Mouse (Mus musculus): ENCODE measurements around the gene Ankrd44. TPM values are rescaled to one million over a fixed set of nuclear protein-coding genes. Genes with fewer than 3 reads are reported as not detected.
A peak's percentile ranks its signal among the peaks of the same experiment; 100 is the strongest.

The Ankrd44 gene
- total RNA-seq, 1 experiment, result 10.2 TPM

DNA sequence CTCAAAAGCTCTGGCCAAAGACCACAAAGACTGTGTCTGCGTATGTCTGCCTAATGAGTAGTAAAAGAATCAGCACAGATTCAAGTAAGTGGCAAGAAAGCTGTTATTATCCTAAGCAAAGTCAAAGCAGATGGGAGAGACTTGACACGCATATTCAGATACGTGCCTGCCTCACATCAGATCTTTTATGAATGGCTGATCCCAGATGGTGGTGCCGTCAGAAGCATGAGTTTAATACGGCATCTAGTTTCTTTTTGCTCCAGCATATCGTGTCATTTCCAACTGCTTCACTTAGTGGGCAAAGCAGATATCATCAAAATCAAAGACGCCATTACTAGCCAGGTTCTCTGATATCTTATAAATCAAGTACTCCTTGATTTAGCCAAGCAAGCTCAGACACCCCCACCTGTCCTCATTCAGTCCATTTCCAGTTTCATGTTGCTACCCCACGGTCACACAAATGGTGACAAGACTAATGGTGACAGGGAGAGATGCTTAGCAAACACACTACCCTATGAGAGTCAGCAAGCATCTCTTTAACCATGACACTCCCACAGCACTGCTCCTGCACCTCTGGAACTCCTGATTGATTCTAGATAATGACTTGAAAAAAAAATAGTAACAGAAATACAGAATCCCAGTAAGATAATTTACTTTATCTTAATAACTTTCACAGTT is 218.2 kb downstream of the Ankrd44 start:
- no peaks in the 10 kb centered on the region for H3K9me3 ChIP-seq (ENCODE audit: control insufficient read depth, insufficient read depth, low read depth, low read length)
- in situ Hi-C loops (cut with MboI; ENCODE audit: low sequenced_read_pairs in 2 of 2, unreplicated experiment in 2 of 2), result no loop called here
- no peak for DNase-seq (ENCODE audit: low read depth, low spot score)
- no peaks in the 10 kb centered on the region for H3K36me3 ChIP-seq (ENCODE audit: control insufficient read depth, insufficient read depth, low read length, poor library complexity, severe bottlenecking)
- no peak overlapping the region for H3K9ac ChIP-seq (ENCODE audit: insufficient read depth, low read depth, low read length, poor library complexity, severe bottlenecking)
- no peaks in the 10 kb centered on the region for H3K4me1 ChIP-seq (ENCODE audit: control insufficient read depth in 2 of 2, insufficient read depth in 2 of 2, low read length in 2 of 2, poor library complexity in 1 of 2)
- H3K27ac ChIP-seq (ENCODE audit: insufficient read depth, low read depth, low read length, poor library complexity, severe bottlenecking), result no peak overlapping the region
- TF ChIP-seq MAFK (IDR thresholded peaks at IDR 0.05; ENCODE audit: insufficient read depth, low read depth, low read length), result no peak
- TF ChIP-seq HCFC1 (IDR thresholded peaks at IDR 0.05; ENCODE audit: borderline replicate concordance, insufficient read depth, low read length), result no peak
- no peak for TF ChIP-seq ZC3H11A (IDR thresholded peaks at IDR 0.05; ENCODE audit: borderline replicate concordance, low read depth, low read length)
- no peak for TF ChIP-seq CHD2 (IDR thresholded peaks at IDR 0.05; ENCODE audit: low read depth, low read length)
- no peak for TF ChIP-seq ZNF384 (IDR thresholded peaks at IDR 0.05; ENCODE audit: low read depth, low read length)
- H3K4me3 ChIP-seq (ENCODE audit: insufficient read depth in 1 of 2, low read depth in 1 of 2, low read length in 2 of 2, poor library complexity in 1 of 2, severe bottlenecking in 1 of 2), result no peak overlapping the region

DNA sequence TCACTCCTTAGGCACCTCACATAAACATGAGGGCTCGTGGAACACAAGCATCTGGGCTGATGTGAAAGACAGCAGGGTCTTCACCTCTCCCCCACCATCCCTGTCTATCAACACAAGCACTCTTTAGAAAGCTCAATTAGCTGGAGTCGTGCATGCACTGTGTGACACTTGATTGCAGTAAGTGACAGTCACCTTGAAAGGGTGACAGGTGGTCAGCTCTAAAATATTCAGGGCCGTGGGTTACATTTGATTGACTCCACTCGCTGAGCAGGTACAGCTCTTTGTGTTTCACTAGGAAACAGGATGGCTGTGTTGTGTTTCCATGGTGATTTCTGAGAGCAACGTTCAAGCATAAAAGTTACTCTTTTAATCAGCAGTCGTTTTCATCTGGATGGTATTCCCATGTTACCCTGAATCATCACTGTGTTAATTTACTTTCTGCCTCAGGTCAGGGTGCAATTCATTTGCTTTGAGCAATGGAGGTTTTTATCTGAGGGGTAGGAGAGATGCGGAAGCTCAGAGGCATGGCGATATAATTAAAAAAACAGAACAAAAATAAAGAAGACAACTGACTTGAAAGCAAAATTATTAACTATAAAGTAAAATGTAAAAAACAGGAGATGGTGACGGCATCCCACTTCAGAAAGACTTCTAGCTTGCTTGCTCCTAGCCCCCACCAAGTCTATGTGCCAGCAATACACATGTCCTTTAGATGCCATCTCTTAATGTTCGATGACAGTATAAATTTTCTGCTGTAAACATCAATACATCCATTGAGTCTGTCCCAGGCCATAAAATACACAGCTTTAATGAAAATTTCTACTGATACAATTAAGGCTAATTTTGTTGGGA is 218.9 kb downstream of the Ankrd44 start:
- in situ Hi-C loops (cut with MboI; ENCODE audit: low sequenced_read_pairs in 2 of 2, unreplicated experiment in 2 of 2), result no loop called here
- Histone ChIP-seq H3K27ac (ENCODE audit: insufficient read depth, low read depth, low read length, poor library complexity, severe bottlenecking) (no peak overlapping the region), H3K9me3 (ENCODE audit: control insufficient read depth, insufficient read depth, low read depth, low read length) (no peaks in the 10 kb centered on the region), H3K36me3 (ENCODE audit: control insufficient read depth, insufficient read depth, low read length, poor library complexity, severe bottlenecking) (no peaks in the 10 kb centered on the region), H3K4me1 (ENCODE audit: control insufficient read depth in 2 of 2, insufficient read depth in 2 of 2, low read length in 2 of 2, poor library complexity in 1 of 2) (no peaks in the 10 kb centered on the region), H3K9ac (ENCODE audit: insufficient read depth, low read depth, low read length, poor library complexity, severe bottlenecking) (no peak overlapping the region), H3K4me3 (ENCODE audit: insufficient read depth in 1 of 2, low read depth in 1 of 2, low read length in 2 of 2, poor library complexity in 1 of 2, severe bottlenecking in 1 of 2) (no peak overlapping the region)
- DNase-seq (ENCODE audit: low read depth, low spot score), result no peak
- TF ChIP-seq CHD2 (IDR thresholded peaks at IDR 0.05; ENCODE audit: low read depth, low read length) (no peak), ZNF384 (IDR thresholded peaks at IDR 0.05; ENCODE audit: low read depth, low read length) (no peak), HCFC1 (IDR thresholded peaks at IDR 0.05; ENCODE audit: borderline replicate concordance, insufficient read depth, low read length) (no peak), ZC3H11A (IDR thresholded peaks at IDR 0.05; ENCODE audit: borderline replicate concordance, low read depth, low read length) (no peak), MAFK (IDR thresholded peaks at IDR 0.05; ENCODE audit: insufficient read depth, low read depth, low read length) (no peak)

DNA sequence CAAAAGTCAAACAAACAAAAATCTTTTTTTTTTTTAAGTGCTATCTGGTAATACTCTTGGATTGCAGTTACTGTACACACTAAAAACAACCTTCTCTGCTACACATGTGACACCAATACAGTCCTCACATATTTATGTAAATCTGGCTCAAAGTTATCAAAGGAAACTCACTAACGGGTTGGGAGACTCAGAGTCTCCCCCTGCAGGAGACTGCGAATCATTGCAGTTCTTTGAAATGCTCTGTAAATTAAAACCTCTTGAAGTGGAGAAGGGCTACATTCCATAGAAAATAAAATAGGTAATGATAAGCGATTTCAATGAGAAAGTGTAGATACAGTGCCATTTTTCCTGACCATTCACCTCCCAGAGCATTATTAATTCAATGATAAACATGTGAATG is 219.6 kb downstream of the Ankrd44 start:
- in situ Hi-C loops (cut with MboI; ENCODE audit: low sequenced_read_pairs in 2 of 2, unreplicated experiment in 2 of 2), result no loop called here
- peak; percentile 6 for DNase-seq (ENCODE audit: low read depth, low spot score)
- Histone ChIP-seq H3K27ac (ENCODE audit: insufficient read depth, low read depth, low read length, poor library complexity, severe bottlenecking) (no peak overlapping the region), H3K4me3 (ENCODE audit: insufficient read depth in 1 of 2, low read depth in 1 of 2, low read length in 2 of 2, poor library complexity in 1 of 2, severe bottlenecking in 1 of 2) (no peak overlapping the region), H3K9ac (ENCODE audit: insufficient read depth, low read depth, low read length, poor library complexity, severe bottlenecking) (no peak overlapping the region), H3K9me3 (ENCODE audit: control insufficient read depth, insufficient read depth, low read depth, low read length) (no peaks in the 10 kb centered on the region), H3K4me1 (ENCODE audit: control insufficient read depth in 2 of 2, insufficient read depth in 2 of 2, low read length in 2 of 2, poor library complexity in 1 of 2) (no peaks in the 10 kb centered on the region), H3K36me3 (ENCODE audit: control insufficient read depth, insufficient read depth, low read length, poor library complexity, severe bottlenecking) (no peaks in the 10 kb centered on the region)
- TF ChIP-seq CHD2 (IDR thresholded peaks at IDR 0.05; ENCODE audit: low read depth, low read length) (no peak), ZNF384 (IDR thresholded peaks at IDR 0.05; ENCODE audit: low read depth, low read length) (no peak), HCFC1 (IDR thresholded peaks at IDR 0.05; ENCODE audit: borderline replicate concordance, insufficient read depth, low read length) (no peak), MAFK (IDR thresholded peaks at IDR 0.05; ENCODE audit: insufficient read depth, low read depth, low read length) (no peak), ZC3H11A (IDR thresholded peaks at IDR 0.05; ENCODE audit: borderline replicate concordance, low read depth, low read length) (peak; percentile 37; the same call in 1 of the 2 replicates)

DNA sequence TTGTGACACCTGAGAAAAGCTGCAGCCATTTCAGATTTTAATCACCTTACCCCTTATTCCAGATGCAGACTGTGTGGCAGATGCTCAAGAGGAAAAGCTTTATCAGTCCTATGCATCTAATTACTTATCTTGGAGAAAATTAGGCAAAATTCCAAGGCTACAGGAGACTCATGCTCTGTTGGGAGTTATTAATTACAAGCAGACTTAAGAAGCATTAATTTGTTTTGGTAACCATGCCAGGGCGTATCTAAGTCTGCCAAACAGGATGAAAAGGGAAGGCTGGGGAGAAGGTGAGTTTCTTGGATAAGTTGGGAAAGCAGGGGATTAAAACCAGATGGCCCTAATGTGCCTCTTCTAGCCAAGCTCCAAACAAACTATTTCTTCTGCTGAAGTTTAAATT is 222.7 kb downstream of the Ankrd44 start:
- Histone ChIP-seq H3K36me3 (ENCODE audit: control insufficient read depth, insufficient read depth, low read length, poor library complexity, severe bottlenecking) (no peaks in the 10 kb centered on the region), H3K9me3 (ENCODE audit: control insufficient read depth, insufficient read depth, low read depth, low read length) (no peaks in the 10 kb centered on the region), H3K9ac (ENCODE audit: insufficient read depth, low read depth, low read length, poor library complexity, severe bottlenecking) (no peak overlapping the region), H3K27ac (ENCODE audit: insufficient read depth, low read depth, low read length, poor library complexity, severe bottlenecking) (no peak overlapping the region), H3K4me1 (ENCODE audit: control insufficient read depth in 2 of 2, insufficient read depth in 2 of 2, low read length in 2 of 2, poor library complexity in 1 of 2) (no peaks in the 10 kb centered on the region), H3K4me3 (ENCODE audit: insufficient read depth in 1 of 2, low read depth in 1 of 2, low read length in 2 of 2, poor library complexity in 1 of 2, severe bottlenecking in 1 of 2) (no peak overlapping the region)
- TF ChIP-seq CHD2 (IDR thresholded peaks at IDR 0.05; ENCODE audit: low read depth, low read length) (no peak), HCFC1 (IDR thresholded peaks at IDR 0.05; ENCODE audit: borderline replicate concordance, insufficient read depth, low read length) (no peak), ZNF384 (IDR thresholded peaks at IDR 0.05; ENCODE audit: low read depth, low read length) (no peak), ZC3H11A (IDR thresholded peaks at IDR 0.05; ENCODE audit: borderline replicate concordance, low read depth, low read length) (no peak), MAFK (IDR thresholded peaks at IDR 0.05; ENCODE audit: insufficient read depth, low read depth, low read length) (no peak)
- no peak for DNase-seq (ENCODE audit: low read depth, low spot score)
- in situ Hi-C loops (cut with MboI; ENCODE audit: low sequenced_read_pairs in 2 of 2, unreplicated experiment in 2 of 2), result no loop called here

Measured in ES-E14 (cell line).